Mouse (Mus musculus) small intestine, adult 10 weeks (tissue): ENCODE measurements around the gene Has3. TPM values are rescaled to one million over a fixed set of nuclear protein-coding genes. Genes with fewer than 3 reads are reported as not detected.

Experiments used
- polyA plus RNA-seq: library from polyadenylated mRNA; stranded (reverse); fragments of 350-450 nt; fragmentation: Illumina TruSeq; extraction: RNeasy Lipid Tissue Mini Kit (QIAGEN cat#74804); gene quantifications from one replicate; pipeline ENCODE4 v1.2.3, GENCODE M21; 2014; ENCODE audit warnings: low replicate concordance

Gene Has3
- polyA plus RNA-seq, result 0.41 TPM

DNA sequence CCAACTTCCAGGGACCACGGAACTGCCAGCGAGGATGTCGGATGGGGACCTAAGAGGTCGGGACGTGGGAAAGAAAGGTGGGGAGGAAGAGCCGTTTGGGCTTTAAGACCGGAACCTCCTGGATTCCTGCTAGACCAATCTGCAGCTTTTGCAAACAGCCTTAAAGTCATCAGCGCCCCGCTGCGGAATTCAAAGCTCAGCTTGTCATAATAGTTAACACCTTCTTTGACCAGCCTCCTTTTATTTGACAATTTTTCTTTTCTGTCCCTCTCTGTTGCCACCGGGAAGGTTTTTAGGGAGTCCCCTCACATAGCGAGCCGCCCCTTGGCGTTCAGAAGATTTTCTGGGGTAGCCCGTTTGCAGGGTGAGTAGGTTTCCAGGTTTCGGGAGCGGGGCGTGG is at the start of gene Has3:
Has3 (plus strand) TSS at position 192 of the 400 bp plus-strand sequence.

DNA sequence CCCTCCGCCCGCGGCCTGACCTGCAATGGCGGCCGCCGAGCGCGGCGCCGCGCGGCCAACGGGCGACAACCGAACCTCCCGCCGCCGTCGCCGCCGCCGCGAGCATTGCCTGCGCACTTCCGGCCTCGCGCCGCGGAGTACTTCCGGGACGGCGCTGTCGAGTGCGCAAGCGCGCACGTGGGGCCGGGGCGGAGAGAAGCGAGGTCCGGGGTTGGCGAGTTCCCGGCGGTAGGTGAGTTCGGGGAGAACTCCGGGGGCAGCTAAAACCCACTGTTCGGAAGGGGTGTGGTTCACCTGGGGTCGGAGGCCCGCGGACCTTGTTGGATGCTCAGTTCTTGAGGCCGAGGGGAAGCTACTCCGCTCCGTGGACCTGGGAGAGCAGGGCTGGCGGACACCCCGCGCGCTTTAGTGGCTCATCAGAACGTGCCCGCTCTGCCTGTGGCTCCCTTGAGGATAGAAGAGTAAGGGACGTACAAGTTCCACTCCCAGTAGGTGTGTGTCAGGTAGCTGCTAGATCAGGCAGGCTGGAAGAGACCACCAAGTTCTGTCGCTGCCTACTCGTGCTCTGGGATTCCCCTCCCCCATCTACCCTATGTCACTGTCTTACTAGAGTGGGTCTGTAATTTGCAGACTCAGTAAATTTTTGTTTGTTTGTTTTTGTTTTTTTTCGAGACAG is 23.6 kb downstream of the Has3 start, which contains the start of gene Utp4:
Utp4 (plus strand) TSS at position 156 of the 676 bp plus-strand sequence.

Other genes with a start within 250 kb of the Has3 start
- gene Tango6, start 187.2 kb upstream of the Has3 start, polyA plus RNA-seq, result 0.26 TPM
- gene Utp4, start 23.4 kb downstream of the Has3 start, polyA plus RNA-seq, result 11.0 TPM
- gene Sntb2, start 65.5 kb downstream of the Has3 start, polyA plus RNA-seq, result 8.1 TPM
- gene Vps4a, start 161.0 kb downstream of the Has3 start, polyA plus RNA-seq, result 20.2 TPM
- gene Pdf, start 178.4 kb downstream of the Has3 start, polyA plus RNA-seq, result 35.7 TPM
- 12.4 TPM for gene Cog8, start 186.4 kb downstream of the Has3 start, polyA plus RNA-seq
- gene Nip7, start 186.6 kb downstream of the Has3 start, polyA plus RNA-seq, result 6.6 TPM
- gene Tmed6, start 195.4 kb downstream of the Has3 start, polyA plus RNA-seq, result 18.9 TPM
- 19.6 TPM for gene Terf2, start 226.3 kb downstream of the Has3 start, polyA plus RNA-seq